Mouse (Mus musculus) liver, postnatal 0 days (tissue): ENCODE results near the gene Slc25a38.

ENCODE experiments used
- CTCF ChIP-seq: sonication (generic); IDR thresholded peaks from 2 replicates; pipeline ENCODE4 v1.5.1; 2016; ENCODE audit warnings: antibody characterized with exemption, low read depth
- EP300 ChIP-seq: IDR thresholded peaks from 2 replicates; pipeline ENCODE4 v1.6.1; 2016; ENCODE audit warnings: antibody characterized with exemption, low read depth, mild to moderate bottlenecking

DNA sequence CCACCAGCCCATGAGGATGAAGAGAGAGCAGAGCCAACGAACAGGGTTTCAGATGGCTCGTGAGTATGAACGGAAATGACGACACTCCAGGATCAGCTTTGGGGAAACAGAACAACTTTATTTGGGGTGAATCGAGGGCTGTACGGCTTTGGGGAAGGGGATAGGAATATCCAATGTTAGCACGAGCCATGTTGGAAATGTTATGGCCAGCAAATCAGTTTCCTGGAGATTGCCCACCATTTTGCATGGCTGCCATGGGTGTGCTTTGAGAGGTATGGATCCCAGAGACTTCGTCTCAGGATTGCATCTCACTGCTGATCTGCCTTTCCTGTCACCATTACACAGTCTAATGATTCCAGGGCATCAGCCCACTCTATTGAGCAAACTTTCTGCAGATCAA lies 10.9 kb upstream of the Slc25a38 start:
- no peak for TF ChIP-seq CTCF
- no peak for TF ChIP-seq EP300
